Mouse (Mus musculus): ENCODE results near the gene Clnk.

- TF ChIP-seq TAL1 (IDR thresholded peaks at IDR 0.05; ENCODE audit: low read length): no peak
- no peak for TF ChIP-seq GATA1 (IDR thresholded peaks at IDR 0.05; ENCODE audit: low read length)
These were observed 36.6 kb downstream of the Clnk start for GRCm38 (mm10) chr5:38839981-38840380.

All from erythroblast, embryonic 14.5 days (primary cell).